Comparison of ENCODE assay signal across 9 mouse cellular contexts in the genomic region with DNA sequence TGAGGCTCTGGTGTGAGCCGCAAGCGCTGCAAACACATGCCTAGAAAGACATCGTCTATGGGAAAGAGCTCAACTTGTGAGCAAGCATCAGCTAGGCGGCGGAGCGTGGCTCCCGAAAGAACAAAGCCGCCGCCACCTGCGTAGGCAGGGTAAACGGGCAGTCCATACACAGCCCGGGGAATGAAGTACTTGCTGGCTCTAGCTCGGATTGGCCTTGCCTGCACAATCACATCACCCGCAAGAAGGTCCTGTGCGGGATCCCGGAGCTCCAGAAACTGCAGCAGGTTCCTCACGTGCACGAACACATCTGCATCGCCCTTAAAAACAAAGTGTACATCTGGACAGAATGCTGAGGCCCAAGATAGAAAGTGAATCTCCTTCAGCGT. TPM values are rescaled to one million over a fixed set of nuclear protein-coding genes. Genes with fewer than 3 reads are reported as not detected.
DNase-seq lines count a peak whose midpoint lies in the region; ATAC-seq lines count a peak whose summit lies in the region.
"Had no signal": no experiment of that assay in that cellular context is flagged by ENCODE, and none has a peak within 500 bp of the region (broad histone marks: within the 10 kb centered on the region; RNA-seq: fewer than 3 reads in every experiment).

No protein-coding gene starts in this region.

- H3K27me3 ChIP-seq in heart, embryonic 10.5 days (ENCODE audit: insufficient read depth, poor library complexity, severe bottlenecking) = peaks cover 42% of the 10 kb centered on the region
- H3K27me3 ChIP-seq in liver, embryonic 12.5 days (replicated peaks) = peaks cover 30% of the 10 kb centered on the region

- H3K4me1 ChIP-seq in heart, embryonic 10.5 days = peaks cover 37% of the 10 kb centered on the region
- peaks cover 38% of the 10 kb centered on the region for H3K4me1 ChIP-seq in liver, embryonic 12.5 days

- peaks cover 45% of the 10 kb centered on the region for H3K36me3 ChIP-seq in heart, embryonic 10.5 days
- H3K36me3 ChIP-seq in liver, embryonic 12.5 days = peaks cover 49% of the 10 kb centered on the region

- no peaks in the 10 kb centered on the region for H3K9me3 ChIP-seq in heart, embryonic 10.5 days
- H3K9me3 ChIP-seq in liver, embryonic 12.5 days (replicated peaks) = no peaks in the 10 kb centered on the region

- intact Hi-C loops in heart, postnatal 14 days (cut with DNase I) = loop anchor here (5.0 kb wide), 1 partner anchor 34 kb away; the partner anchor contains the start of gene 4931428F04Rik

- WGBS in heart, embryonic 10.5 days = 47% methylated on average over 20 of the region's 20 CpGs
- 52% methylated on average over 20 of the region's 20 CpGs for WGBS in liver, embryonic 12.5 days (ENCODE audit: insufficient replicate concordance)

- ATAC-seq in liver, embryonic 12.5 days = no peak

- H3K4me3 ChIP-seq in heart, embryonic 10.5 days = peak overlapping the region; percentile 78
- peak overlapping the region; percentile 73 for H3K4me3 ChIP-seq in liver, embryonic 12.5 days

- peak overlapping the region; percentile 76; the same call in 1 of the 2 replicates for H3K9ac ChIP-seq in liver, embryonic 12.5 days

- no peak for DNase-seq in heart, embryonic 10.5 days (ENCODE audit: low spot score)
- no peak for DNase-seq in heart, postnatal 14 days
- peak; percentile 47 for DNase-seq in thymus, postnatal 4 days
- DNase-seq in thymus, postnatal 25 days = no peak
- no peak for DNase-seq in frontal cortex, postnatal 10 days (ENCODE audit: low spot score in 2 of 2)
- no peak for DNase-seq in layer of hippocampus, postnatal 36 days
- DNase-seq in embryo, embryonic 11 days = no peak

- H3K27ac ChIP-seq in heart, embryonic 10.5 days = peak overlapping the region; percentile 89
- peak overlapping the region; percentile 27; the same call in 1 of the 2 replicates for H3K27ac ChIP-seq in liver, embryonic 12.5 days
- H3K27ac ChIP-seq: macrophage had no signal

- peak overlapping the region; percentile 100 for H3K4me2 ChIP-seq in liver, embryonic 12.5 days

RNA-seq across cellular contexts. Expression of gene B3gnt9, which starts 1.2 kb away (rescaled TPM):
- polyA plus RNA-seq in heart, embryonic 10.5 days (2016; fragmentation: Nextera tagmentation; extraction: Ambion mirVana) = 7.6 and 8.1 TPM in 2 replicates
- total RNA-seq in heart, postnatal 14 days (2021) = 1 to 10 TPM; 5.1 to 5.6 TPM
- 3.5 and 3.6 TPM in 2 replicates for polyA plus RNA-seq in liver, embryonic 12.5 days (2016; fragmentation: Nextera tagmentation; extraction: Ambion mirVana)
- 1 to 10 TPM; 2.2 to 2.6 TPM for total RNA-seq in layer of hippocampus, postnatal 36 days (2021)

RNA-seq across cellular contexts. Expression of gene Tradd, which starts 10.7 kb away (rescaled TPM):
- polyA plus RNA-seq in heart, embryonic 10.5 days (2016; fragmentation: Nextera tagmentation; extraction: Ambion mirVana) = 19.0 and 19.4 TPM in 2 replicates
- total RNA-seq in heart, postnatal 14 days (2021) = 1 to 10 TPM; 6.3 to 7.2 TPM
- polyA plus RNA-seq in liver, embryonic 12.5 days (2016; fragmentation: Nextera tagmentation; extraction: Ambion mirVana) = 17.7 and 18.3 TPM in 2 replicates
- total RNA-seq in layer of hippocampus, postnatal 36 days (2021) = 1 to 10 TPM; 8.2 to 9.0 TPM

RNA-seq across cellular contexts. Expression of gene Fbxl8, which starts 10.7 kb away (rescaled TPM):
- polyA plus RNA-seq in heart, embryonic 10.5 days (2016; fragmentation: Nextera tagmentation; extraction: Ambion mirVana) = 2.0 and 2.4 TPM in 2 replicates
- total RNA-seq in heart, postnatal 14 days (2021) = 1 to 10 TPM; 2.4 to 3.1 TPM
- polyA plus RNA-seq in liver, embryonic 12.5 days (2016; fragmentation: Nextera tagmentation; extraction: Ambion mirVana) = 1.2 and 1.5 TPM in 2 replicates
- total RNA-seq in layer of hippocampus, postnatal 36 days (2021) = 1 to 10 TPM; 1.0 TPM

RNA-seq across cellular contexts. Expression of gene Hsf4, which starts 15.8 kb away (rescaled TPM):
- polyA plus RNA-seq in heart, embryonic 10.5 days (2016; fragmentation: Nextera tagmentation; extraction: Ambion mirVana) = 0.16 TPM in 1 of 2 replicates, not detected in the other
- under 1 TPM; 0.73 to 0.96 TPM for total RNA-seq in heart, postnatal 14 days (2021)
- not detected in 2 replicates for polyA plus RNA-seq in liver, embryonic 12.5 days (2016; fragmentation: Nextera tagmentation; extraction: Ambion mirVana)
- total RNA-seq in layer of hippocampus, postnatal 36 days (2021) = 1 to 10 TPM; 4.9 to 7.0 TPM

RNA-seq across cellular contexts. Expression of gene Nol3, which starts 22.2 kb away (rescaled TPM):
- 1.2 and 1.3 TPM in 2 replicates for polyA plus RNA-seq in heart, embryonic 10.5 days (2016; fragmentation: Nextera tagmentation; extraction: Ambion mirVana)
- 10 to 100 TPM; 17.9 to 19.0 TPM for total RNA-seq in heart, postnatal 14 days (2021)
- 0.12 and 0.18 TPM in 2 replicates for polyA plus RNA-seq in liver, embryonic 12.5 days (2016; fragmentation: Nextera tagmentation; extraction: Ambion mirVana)
- total RNA-seq in layer of hippocampus, postnatal 36 days (2021) = 1 to 10 TPM; 6.9 to 9.1 TPM
